Mouse (Mus musculus) heart, adult 2 months (tissue): Measurements from ENCODE around the gene Aqp5. TPM values are rescaled to one million over a fixed set of nuclear protein-coding genes. Genes with fewer than 3 reads are reported as not detected.

Experiments
- DNase-seq, 2 experiments: peaks; one replicate each; pipeline ENCODE4 v3.0.0; 2021
- H3K27ac ChIP-seq: fragments of 200-600 bp; 2 replicates; pipeline ENCODE4 v1.8.1; 2022
- H3K27me3 ChIP-seq: fragments of 200-500 bp; 2 replicates; pipeline ENCODE4 v1.6.1; 2012; ENCODE audit warnings: mild to moderate bottlenecking, low read length, inconsistent platforms, mixed read lengths; ENCODE audit not compliant: control insufficient read depth, insufficient read depth
- H3K36me3 ChIP-seq: fragments of 200-500 bp; 2 replicates; pipeline ENCODE4 v1.6.1; 2012; ENCODE audit warnings: low read length, inconsistent platforms; ENCODE audit not compliant: control insufficient read depth, insufficient read depth
- H3K4me1 ChIP-seq: fragments of 200-500 bp; 2 replicates; pipeline ENCODE4 v1.6.1; 2011; ENCODE audit warnings: low read length; ENCODE audit not compliant: control insufficient read depth, insufficient read depth
- H3K4me3 ChIP-seq: fragments of 200-600 bp; 2 replicates; pipeline ENCODE4 v1.8.1; 2022
- H3K79me2 ChIP-seq: fragments of 200-500 bp; replicated peaks from 2 replicates; pipeline ENCODE4 v1.6.1; 2012; ENCODE audit warnings: mild to moderate bottlenecking, inconsistent platforms, low read length, moderate library complexity, mixed read lengths; ENCODE audit not compliant: control insufficient read depth, insufficient read depth
- H3K9ac ChIP-seq: fragments of 200-500 bp; 2 replicates; pipeline ENCODE4 v1.6.1; 2012; ENCODE audit warnings: low read depth, mild to moderate bottlenecking, control low read depth, inconsistent platforms, low read length, mixed read lengths
- CTCF ChIP-seq: fragments of 200-600 bp; IDR thresholded peaks from 2 replicates; pipeline ENCODE4 v1.8.1; 2022; ENCODE audit warnings: antibody characterized with exemption, mild to moderate bottlenecking, moderate library complexity
- EP300 ChIP-seq: fragments of 200-500 bp; IDR thresholded peaks from 2 replicates; pipeline ENCODE4 v1.6.1; 2011; ENCODE audit warnings: low read depth, low read length, control low read depth; ENCODE audit not compliant: insufficient read depth
- POLR2A ChIP-seq: fragments of 200-500 bp; IDR thresholded peaks from 2 replicates; pipeline ENCODE4 v1.6.1; 2011; ENCODE audit warnings: mild to moderate bottlenecking, low read depth, low read length, control low read depth; ENCODE audit not compliant: insufficient read depth
- WGBS: fragments of 180-500 bp; shearing (Covaris S2); methylation state at CpG from one replicate; pipeline ENCODE4 v1.1.7; 2018; 5-methylcytosine and 5-hydroxymethylcytosine counted together
- intact Hi-C: fragments of 180-260 bp; cut with DNase I; formaldehyde crosslinking; loops from one replicate; pipeline ENCODE4 v1.15.1; 2025
- polyA plus RNA-seq: library from polyadenylated mRNA; depleted of rRNA; stranded (reverse); fragments of >200 nt; gene quantifications from 2 replicates; pipeline ENCODE4 v1.2.3, GENCODE M21; 2012
- total RNA-seq, 2 experiments: library from RNA; stranded (reverse); gene quantifications; 2 replicates each; pipeline ENCODE4 v1.2.3; 2021

Aqp5 gene
- total and polyA plus RNA-seq, 3 experiments = 0.42 to 7.2 TPM; not detected in 1

DNA sequence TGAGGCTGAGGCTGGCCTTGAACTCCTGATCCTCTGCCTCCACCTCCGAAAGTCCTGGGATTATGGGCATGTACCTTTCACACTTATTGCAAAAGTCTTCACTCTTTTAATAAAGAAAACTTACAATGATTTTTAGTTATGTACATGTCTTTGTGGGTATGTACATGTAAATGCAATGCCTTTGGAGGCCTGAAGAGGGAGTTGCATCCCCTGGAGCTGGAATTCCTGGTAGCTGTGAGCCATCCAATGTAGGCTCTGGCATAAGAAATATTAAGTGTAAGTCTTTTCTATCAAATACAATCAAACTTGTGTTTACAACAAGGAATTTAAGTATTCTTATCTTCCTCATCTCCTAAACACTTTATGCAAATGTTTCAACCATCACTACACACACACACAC is 31.6 kb upstream of the Aqp5 start:
- Histone ChIP-seq H3K27me3 (no peaks in the 10 kb centered on the region), H3K4me1 (no peaks in the 10 kb centered on the region), H3K36me3 (no peaks in the 10 kb centered on the region), H3K9ac (no peak overlapping the region), H3K79me2 (no peaks in the 10 kb centered on the region), H3K27ac (no peak overlapping the region), H3K4me3 (no peak overlapping the region)
- no peak for DNase-seq
- intact Hi-C loops = no loop called here
- TF ChIP-seq POLR2A = no peak
- TF ChIP-seq CTCF = no peak
- no peak for TF ChIP-seq EP300
- WGBS = 80% methylated on average over 1 of the region's 1 CpGs

DNA sequence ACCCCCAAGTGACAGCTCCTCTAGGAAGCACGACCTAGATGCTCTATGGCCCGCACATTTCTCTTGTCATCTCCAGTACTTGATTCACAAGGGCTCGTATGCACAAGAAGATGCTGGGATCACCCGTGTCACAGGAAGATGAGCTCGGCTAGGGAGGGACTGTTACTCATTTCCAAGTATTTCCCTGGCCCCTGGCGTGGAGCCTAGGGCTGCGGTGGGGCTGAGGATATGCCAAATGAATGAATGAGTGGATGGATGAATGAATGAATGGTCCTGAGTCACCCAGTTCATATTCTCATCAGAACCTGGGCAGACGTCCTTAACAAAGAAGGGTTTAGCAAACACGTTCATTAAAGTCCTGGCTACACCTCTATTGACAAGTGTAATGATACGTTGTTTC is 30.3 kb upstream of the Aqp5 start:
- H3K79me2 ChIP-seq = no peaks in the 10 kb centered on the region
- H3K9ac ChIP-seq = no peak overlapping the region
- 61% methylated on average over 10 of the region's 10 CpGs for WGBS
- no peaks in the 10 kb centered on the region for H3K27me3 ChIP-seq
- H3K36me3 ChIP-seq = no peaks in the 10 kb centered on the region
- no peak overlapping the region for H3K4me3 ChIP-seq
- no peak for TF ChIP-seq EP300
- TF ChIP-seq POLR2A = no peak
- TF ChIP-seq CTCF = no peak
- DNase-seq = no peak
- intact Hi-C loops = no loop called here
- H3K4me1 ChIP-seq = no peaks in the 10 kb centered on the region
- H3K27ac ChIP-seq = no peak overlapping the region

DNA sequence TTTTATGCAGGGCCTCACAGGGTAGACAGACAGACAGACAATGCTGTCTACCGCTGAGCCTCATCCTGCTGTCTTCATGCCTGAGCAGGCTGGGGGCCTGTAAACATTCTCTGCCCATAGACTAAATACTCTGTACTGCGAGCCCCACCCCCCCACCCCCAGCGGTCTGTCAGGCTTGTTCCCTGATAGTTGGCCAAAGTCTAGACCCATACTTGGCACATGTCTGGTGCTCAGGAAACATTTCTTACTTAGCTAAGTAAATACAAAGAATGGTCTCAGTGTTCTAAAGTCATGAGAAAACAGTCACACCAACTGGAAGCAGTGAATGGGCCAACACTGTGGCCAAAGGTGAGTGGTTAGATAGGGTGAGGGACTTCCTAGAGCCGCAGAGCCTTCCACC is 23.2 kb upstream of the Aqp5 start:
- H3K36me3 ChIP-seq = no peaks in the 10 kb centered on the region
- no peaks in the 10 kb centered on the region for H3K79me2 ChIP-seq
- no peak overlapping the region for H3K4me3 ChIP-seq
- 75% methylated on average over 4 of the region's 4 CpGs for WGBS
- no peaks in the 10 kb centered on the region for H3K4me1 ChIP-seq
- H3K27me3 ChIP-seq = no peaks in the 10 kb centered on the region
- TF ChIP-seq EP300 (no peak), CTCF (no peak), POLR2A (no peak)
- no peak overlapping the region for H3K27ac ChIP-seq
- H3K9ac ChIP-seq = no peak overlapping the region
- intact Hi-C loops = no loop called here
- no peak for DNase-seq

DNA sequence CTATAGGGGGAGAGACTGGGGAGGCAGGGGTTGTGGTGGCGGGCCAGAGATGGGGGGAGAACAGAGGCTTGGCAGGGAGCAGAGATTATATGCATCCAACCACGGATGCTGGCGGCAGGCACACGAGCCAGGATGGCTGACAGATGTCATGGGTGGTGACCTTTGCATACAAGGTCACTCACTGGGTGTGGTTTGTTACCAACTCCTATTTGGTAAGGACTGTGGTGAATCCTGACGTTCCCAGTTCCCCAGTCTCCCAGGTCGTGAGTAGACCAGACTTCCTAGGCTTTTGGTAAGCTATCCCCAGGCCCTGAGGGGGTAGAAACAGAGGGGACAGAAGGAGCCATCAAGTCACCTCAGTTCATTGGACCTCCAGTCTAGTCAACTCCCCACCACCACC is 21.9 kb upstream of the Aqp5 start:
- Histone ChIP-seq H3K36me3 (no peaks in the 10 kb centered on the region), H3K4me3 (no peak overlapping the region), H3K4me1 (no peaks in the 10 kb centered on the region), H3K27me3 (no peaks in the 10 kb centered on the region), H3K9ac (no peak overlapping the region), H3K27ac (no peak overlapping the region), H3K79me2 (no peaks in the 10 kb centered on the region)
- TF ChIP-seq CTCF (no peak), EP300 (no peak)
- intact Hi-C loops = no loop called here
- WGBS = 73% methylated on average over 6 of the region's 6 CpGs
- DNase-seq = no peak

DNA sequence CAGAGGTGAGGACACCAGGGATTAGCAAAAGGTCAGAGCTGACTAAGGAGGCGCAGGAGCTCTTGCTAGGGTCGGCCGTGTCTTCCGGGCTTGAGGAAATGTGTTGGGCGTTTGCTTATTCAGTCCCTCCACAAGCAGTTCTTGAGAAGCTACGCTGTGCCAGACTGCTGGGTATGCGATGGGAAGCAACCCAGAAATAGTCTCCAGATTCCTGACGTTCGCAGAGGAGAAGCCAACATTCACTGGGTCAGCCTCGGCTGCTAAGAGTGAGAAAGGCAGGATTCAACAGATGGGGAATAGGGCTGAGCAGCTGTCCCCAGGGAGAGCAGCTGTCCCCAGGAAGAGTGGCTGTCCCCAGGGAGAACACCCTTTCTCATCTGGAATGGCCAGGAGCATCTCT is 21.5 kb upstream of the Aqp5 start:
- H3K27ac ChIP-seq = no peak overlapping the region
- 44% methylated on average over 10 of the region's 10 CpGs for WGBS
- TF ChIP-seq CTCF = no peak
- no peak for TF ChIP-seq POLR2A
- no peak for TF ChIP-seq EP300
- H3K4me3 ChIP-seq = no peak overlapping the region
- H3K9ac ChIP-seq = no peak overlapping the region
- no peaks in the 10 kb centered on the region for H3K27me3 ChIP-seq
- H3K4me1 ChIP-seq = no peaks in the 10 kb centered on the region
- no peaks in the 10 kb centered on the region for H3K79me2 ChIP-seq
- intact Hi-C loops = no loop called here
- no peaks in the 10 kb centered on the region for H3K36me3 ChIP-seq
- DNase-seq = no peak

DNA sequence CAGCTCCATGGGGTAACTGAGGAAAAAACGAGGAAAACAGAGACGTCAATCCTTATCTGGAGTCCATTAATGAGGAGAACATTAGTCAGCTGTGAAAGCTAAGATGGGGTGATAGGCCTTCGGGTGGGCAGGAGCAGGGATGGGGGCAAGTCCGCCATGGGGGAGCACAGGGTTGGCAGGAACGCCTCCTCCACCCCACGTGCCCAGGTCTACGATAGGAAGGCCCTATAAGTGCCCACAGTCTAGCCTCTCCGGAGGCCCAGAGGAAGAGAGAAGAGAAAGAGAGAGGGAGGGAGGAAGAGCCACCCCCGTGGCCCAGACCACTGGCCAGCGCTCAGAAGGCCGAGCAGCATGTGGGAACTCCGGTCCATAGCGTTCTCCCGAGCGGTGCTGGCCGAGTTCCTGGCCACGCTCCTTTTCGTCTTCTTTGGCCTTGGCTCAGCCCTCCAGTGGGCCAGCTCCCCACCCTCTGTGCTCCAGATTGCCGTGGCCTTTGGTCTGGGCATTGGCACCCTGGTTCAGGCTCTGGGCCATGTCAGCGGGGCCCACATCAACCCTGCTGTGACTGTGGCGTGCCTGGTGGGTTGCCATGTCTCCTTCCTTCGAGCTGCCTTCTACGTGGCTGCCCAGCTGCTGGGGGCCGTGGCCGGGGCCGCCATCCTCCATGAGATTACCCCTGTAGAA is 11.6 kb upstream of the Aqp5 start, which contains the start of gene Aqp2:
Gene Aqp2, plus strand, starts transcription at position 254 of the 684 bp plus-strand sequence.
- TF ChIP-seq POLR2A (no peak), EP300 (no peak), CTCF (no peak)
- DNase-seq = no peak
- H3K27me3 ChIP-seq = peaks cover 5% of the 10 kb centered on the region; the same call in 1 of the 2 replicates
- H3K36me3 ChIP-seq = no peaks in the 10 kb centered on the region
- WGBS = 70% methylated on average over 26 of the region's 26 CpGs
- no peak within 1 kb of the TSS for H3K27ac ChIP-seq
- no peak within 1 kb of the TSS for H3K4me3 ChIP-seq
- peaks cover 1% of the 10 kb centered on the region; the same call in 1 of the 2 replicates for H3K4me1 ChIP-seq
- no peak within 1 kb of the TSS for H3K9ac ChIP-seq
- H3K79me2 ChIP-seq = no peaks in the 10 kb centered on the region
- intact Hi-C loops = no loop called here
